Mouse (Mus musculus) duodenum, adult 2 months (tissue): ENCODE results near the gene Nin. TPM values are rescaled to one million over a fixed set of nuclear protein-coding genes. Genes with fewer than 3 reads are reported as not detected.

ENCODE experiments used
- polyA plus RNA-seq: library from polyadenylated mRNA; depleted of rRNA; stranded (reverse); fragments of >200 nt; gene quantifications from 2 replicates; pipeline ENCODE4 v1.2.3, GENCODE M21; 2012; ENCODE audit warnings: low replicate concordance; rRNA removed

Gene Nin
- polyA plus RNA-seq: 1.2 and 2.1 TPM in 2 replicates

GRCm38 (mm10) chr12:70113351-70113750 lies at the start of gene Nin:
Nin (minus strand) TSS chr12:70113717.

DNA sequence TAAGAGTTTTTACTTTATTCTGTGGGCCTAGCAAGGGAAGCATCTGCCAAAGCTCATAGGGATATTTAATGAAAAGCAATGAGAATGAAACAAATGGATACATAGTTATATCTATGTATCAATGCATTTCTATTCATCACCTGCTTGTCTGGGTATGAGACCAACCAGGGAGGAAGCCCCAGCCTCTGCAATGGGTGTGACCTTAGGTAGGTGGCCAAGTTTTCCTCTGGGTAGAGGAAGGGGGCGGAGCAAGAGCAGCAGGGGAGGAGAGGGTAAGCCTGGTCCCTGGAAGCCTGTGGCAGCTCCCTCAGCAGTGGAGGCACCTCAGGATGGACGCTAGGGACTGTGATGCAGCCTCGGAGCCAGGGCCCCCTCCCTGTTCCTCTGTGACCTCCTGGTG lies 40.3 kb upstream of the Nin start, which contains the start of gene Abhd12b:
Abhd12b (plus strand) TSS at position 301 of the 400 bp plus-strand sequence.

DNA sequence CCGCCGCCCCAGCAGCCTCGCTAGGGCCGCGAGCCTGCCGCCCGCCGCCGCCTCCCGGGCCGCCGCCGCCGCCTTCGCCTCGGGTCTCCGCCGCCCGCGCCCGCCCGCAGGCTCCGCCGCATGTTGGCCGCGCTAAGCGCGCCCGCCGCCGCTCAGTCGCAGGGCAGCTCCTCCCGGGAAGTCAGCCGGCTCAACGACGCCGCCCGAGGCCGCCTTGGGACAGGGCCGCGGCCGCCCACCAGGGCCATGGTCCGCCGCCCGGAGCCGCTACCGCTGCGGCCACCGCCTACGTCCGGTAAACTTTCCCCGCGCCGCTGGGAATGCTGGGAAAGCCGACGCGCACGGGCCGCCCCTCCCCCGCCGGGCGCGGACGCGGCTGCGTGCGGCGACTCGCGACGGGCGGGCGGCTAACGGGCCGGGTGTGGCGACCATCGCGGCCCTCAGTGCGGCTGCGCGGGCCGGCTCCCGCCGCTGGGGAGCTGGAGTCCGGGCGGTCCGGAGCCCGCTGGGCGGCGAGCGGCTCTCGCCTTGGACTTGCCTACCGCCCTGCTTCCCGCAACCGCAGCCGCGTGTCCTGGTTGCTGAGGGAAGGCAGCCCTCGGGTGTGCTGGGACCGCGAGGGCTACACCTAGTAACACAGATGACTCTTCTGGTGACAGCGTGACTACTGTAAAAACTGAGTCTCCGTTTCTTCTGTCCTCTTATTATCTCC lies 126.6 kb downstream of the Nin start, which contains the start of gene Sav1:
Sav1 (minus strand) TSS at position 217 of the 712 bp plus-strand sequence.

Other genes with a start within 250 kb of the Nin start
- 0.21 and 1.1 TPM in 2 replicates for gene Atl1, start 221.1 kb downstream of the Nin start, polyA plus RNA-seq
- 2.4 and 4.0 TPM in 2 replicates for gene Map4k5, start 220.5 kb downstream of the Nin start, polyA plus RNA-seq
- gene Sav1, start 126.7 kb downstream of the Nin start, polyA plus RNA-seq: 1.7 and 2.1 TPM in 2 replicates
- not detected in 2 replicates for gene Abhd12b, start 40.4 kb upstream of the Nin start, polyA plus RNA-seq
- gene Pygl, start 117.8 kb upstream of the Nin start, polyA plus RNA-seq: 2.3 and 3.3 TPM in 2 replicates
- 0.23 and 0.37 TPM in 2 replicates for gene Trim9, start 233.9 kb upstream of the Nin start, polyA plus RNA-seq